Mouse (Mus musculus) forebrain, embryonic 12.5 days (tissue): ENCODE results near the gene Shisa4. TPM values are rescaled to one million over a fixed set of nuclear protein-coding genes. Genes with fewer than 3 reads are reported as not detected.

Experiments used
- ATAC-seq: fragments of 200-750 bp; cut with Nextera tagmentation; 2 replicates; pipeline ENCODE4 v1.8.0; 2017; ENCODE audit warnings: moderate TSS enrichment; ENCODE audit not compliant: low FRiP score
- H3K27ac ChIP-seq: fragments of 300-500 bp; sonication (generic); 2 replicates; pipeline ENCODE4 v1.5.1; 2016; ENCODE audit warnings: mild to moderate bottlenecking
- H3K27me3 ChIP-seq: fragments of 300-500 bp; sonication (generic); 2 replicates; pipeline ENCODE4 v1.6.1; 2016; ENCODE audit warnings: mild to moderate bottlenecking
- H3K36me3 ChIP-seq: fragments of 300-500 bp; sonication (generic); replicated peaks from 2 replicates; pipeline ENCODE4 v1.6.1; 2016; ENCODE audit warnings: mild to moderate bottlenecking
- H3K4me1 ChIP-seq: fragments of 300-500 bp; sonication (generic); 2 replicates; pipeline ENCODE4 v1.6.1; 2016
- H3K4me2 ChIP-seq: fragments of 300-500 bp; sonication (generic); 2 replicates; pipeline ENCODE4 v1.6.1; 2016; ENCODE audit warnings: mild to moderate bottlenecking, moderate library complexity
- H3K4me3 ChIP-seq: fragments of 300-500 bp; sonication (generic); replicated peaks from 2 replicates; pipeline ENCODE4 v1.5.1; 2016; ENCODE audit warnings: mild to moderate bottlenecking
- H3K9ac ChIP-seq: fragments of 300-500 bp; sonication (generic); 2 replicates; pipeline ENCODE4 v1.6.1; 2016; ENCODE audit warnings: mild to moderate bottlenecking
- H3K9me3 ChIP-seq: fragments of 300-500 bp; sonication (generic); 2 replicates; pipeline ENCODE4 v1.6.1; 2016
- WGBS: fragments of 180-500 bp; shearing (Covaris S2); methylation state at CpG from one replicate; pipeline ENCODE4 v1.1.7; 2016; 5-methylcytosine and 5-hydroxymethylcytosine counted together
- polyA plus RNA-seq: library from polyadenylated mRNA; unstranded; fragments of >200 nt; fragmentation: Nextera tagmentation; extraction: Ambion mirVana; gene quantifications from 2 replicates; pipeline ENCODE4 v1.2.1, GENCODE M21; 2016

The Shisa4 gene
- polyA plus RNA-seq, 1 experiment from 2014 or later, result 67.3 TPM

- no peak overlapping the region for H3K9ac ChIP-seq
- H3K4me3 ChIP-seq, result no peak overlapping the region
- H3K27ac ChIP-seq, result peak overlapping the region; percentile 46; the same call in 1 of the 2 replicates
- no peak overlapping the region for H3K4me2 ChIP-seq
- no peaks in the 10 kb centered on the region for H3K27me3 ChIP-seq
- no peak for ATAC-seq
- H3K4me1 ChIP-seq, result peaks cover 1% of the 10 kb centered on the region
- peaks cover 37% of the 10 kb centered on the region for H3K36me3 ChIP-seq
- no peaks in the 10 kb centered on the region for H3K9me3 ChIP-seq
- 83% methylated on average over 15 of the region's 15 CpGs for WGBS
Measured at GRCm38 (mm10) chr1:135380071-135380991, 5.3 kb upstream of the Shisa4 start.

- no peak overlapping the region for H3K4me3 ChIP-seq
- no peaks in the 10 kb centered on the region for H3K9me3 ChIP-seq
- peaks cover 24% of the 10 kb centered on the region for H3K36me3 ChIP-seq
- H3K27ac ChIP-seq, result no peak overlapping the region
- WGBS, result 75% methylated on average over 2 of the region's 2 CpGs
- H3K4me1 ChIP-seq, result peaks cover 10% of the 10 kb centered on the region
- H3K27me3 ChIP-seq, result no peaks in the 10 kb centered on the region
- ATAC-seq, result no peak
- H3K4me2 ChIP-seq, result no peak overlapping the region
- no peak overlapping the region for H3K9ac ChIP-seq
Measured at GRCm38 (mm10) chr1:135379048-135379447, 4.0 kb upstream of the Shisa4 start.

- H3K27ac ChIP-seq, result no peak overlapping the region
- no peak for ATAC-seq
- H3K4me3 ChIP-seq, result no peak overlapping the region
- H3K9me3 ChIP-seq, result no peaks in the 10 kb centered on the region
- no peak overlapping the region for H3K9ac ChIP-seq
- peaks cover 19% of the 10 kb centered on the region for H3K36me3 ChIP-seq
- no peaks in the 10 kb centered on the region for H3K27me3 ChIP-seq
- 68% methylated on average over 9 of the region's 9 CpGs for WGBS
- peaks cover 13% of the 10 kb centered on the region for H3K4me1 ChIP-seq
- no peak overlapping the region for H3K4me2 ChIP-seq
Measured at GRCm38 (mm10) chr1:135378576-135378975, 3.5 kb upstream of the Shisa4 start.

- Histone ChIP-seq H3K9ac (peak overlapping the region; percentile 86), H3K4me1 (peaks cover 35% of the 10 kb centered on the region), H3K36me3 (no peaks in the 10 kb centered on the region; the same call in none of the 2 replicates), H3K4me3 (peak overlapping the region; percentile 66), H3K4me2 (peak overlapping the region; percentile 77), H3K9me3 (no peaks in the 10 kb centered on the region), H3K27ac (peak overlapping the region; percentile 65), H3K27me3 (peaks cover 3% of the 10 kb centered on the region)
- ATAC-seq, result 0 out of 2 replicates have a peak, but pooled peaks have one; percentile 18
- WGBS, result 2% methylated on average over 19 of the region's 19 CpGs
Measured at GRCm38 (mm10) chr1:135374175-135374867, 716 bp downstream of the Shisa4 start.

GRCm38 (mm10) chr1:135373171-135373677 lies 1.8 kb downstream of the Shisa4 start:
- ATAC-seq, result no peak
- no peaks in the 10 kb centered on the region for H3K9me3 ChIP-seq
- H3K36me3 ChIP-seq, result no peaks in the 10 kb centered on the region; the same call in none of the 2 replicates
- peaks cover 6% of the 10 kb centered on the region for H3K27me3 ChIP-seq
- peak overlapping the region; percentile 26 for H3K4me3 ChIP-seq
- WGBS, result 62% methylated on average over 4 of the region's 4 CpGs
- peak overlapping the region; percentile 30 for H3K9ac ChIP-seq
- peak overlapping the region; percentile 77 for H3K4me2 ChIP-seq
- H3K4me1 ChIP-seq, result peaks cover 46% of the 10 kb centered on the region
- H3K27ac ChIP-seq, result peak overlapping the region; percentile 60

- Histone ChIP-seq H3K36me3 (no peaks in the 10 kb centered on the region; the same call in none of the 2 replicates), H3K27ac (no peak overlapping the region), H3K9me3 (no peaks in the 10 kb centered on the region), H3K27me3 (peaks cover 6% of the 10 kb centered on the region), H3K4me1 (peaks cover 40% of the 10 kb centered on the region), H3K4me2 (peak overlapping the region; percentile 71; the same call in 1 of the 2 replicates), H3K4me3 (no peak overlapping the region), H3K9ac (no peak overlapping the region)
- WGBS, result 91% methylated on average over 5 of the region's 5 CpGs
- no peak; the same call in 1 of the 2 replicates for ATAC-seq
Measured at GRCm38 (mm10) chr1:135369415-135369814, 5.6 kb downstream of the Shisa4 start.

- Histone ChIP-seq H3K4me2 (peak overlapping the region; percentile 71), H3K36me3 (no peaks in the 10 kb centered on the region; the same call in none of the 2 replicates), H3K9ac (peak overlapping the region; percentile 63; the same call in 1 of the 2 replicates), H3K9me3 (no peaks in the 10 kb centered on the region), H3K27ac (no peak overlapping the region), H3K4me1 (peaks cover 35% of the 10 kb centered on the region), H3K27me3 (peaks cover 6% of the 10 kb centered on the region), H3K4me3 (peak overlapping the region; percentile 41)
- no peak for ATAC-seq
- 9% methylated on average over 14 of the region's 14 CpGs for WGBS
Measured at GRCm38 (mm10) chr1:135368982-135369381, 6.1 kb downstream of the Shisa4 start.

GRCm38 (mm10) chr1:135368245-135368644 lies 6.8 kb downstream of the Shisa4 start:
- peak; percentile 73 for ATAC-seq
- Histone ChIP-seq H3K4me3 (peak overlapping the region; percentile 41), H3K27ac (no peak overlapping the region), H3K4me1 (peaks cover 29% of the 10 kb centered on the region), H3K9ac (peak overlapping the region; percentile 63), H3K9me3 (no peaks in the 10 kb centered on the region), H3K4me2 (peak overlapping the region; percentile 71), H3K27me3 (peaks cover 6% of the 10 kb centered on the region), H3K36me3 (no peaks in the 10 kb centered on the region; the same call in none of the 2 replicates)
- WGBS, result 1% methylated on average over 20 of the region's 20 CpGs

GRCm38 (mm10) chr1:135367595-135367994 lies 7.4 kb downstream of the Shisa4 start:
- Histone ChIP-seq H3K27ac (no peak overlapping the region), H3K4me3 (no peak overlapping the region), H3K4me2 (no peak overlapping the region), H3K27me3 (peaks cover 6% of the 10 kb centered on the region), H3K36me3 (no peaks in the 10 kb centered on the region; the same call in none of the 2 replicates), H3K9me3 (no peaks in the 10 kb centered on the region), H3K9ac (no peak overlapping the region), H3K4me1 (peaks cover 23% of the 10 kb centered on the region)
- WGBS, result 78% methylated on average over 8 of the region's 8 CpGs
- no peak for ATAC-seq

GRCm38 (mm10) chr1:135367005-135367404 lies 8.0 kb downstream of the Shisa4 start:
- Histone ChIP-seq H3K27me3 (peaks cover 6% of the 10 kb centered on the region), H3K36me3 (no peaks in the 10 kb centered on the region; the same call in 1 of the 2 replicates), H3K4me3 (no peak overlapping the region), H3K9ac (no peak overlapping the region), H3K9me3 (no peaks in the 10 kb centered on the region), H3K4me1 (peaks cover 17% of the 10 kb centered on the region), H3K4me2 (no peak overlapping the region), H3K27ac (no peak overlapping the region)
- 83% methylated on average over 7 of the region's 7 CpGs for WGBS
- no peak for ATAC-seq

- Histone ChIP-seq H3K27ac (no peak overlapping the region), H3K4me3 (no peak overlapping the region), H3K4me2 (no peak overlapping the region), H3K4me1 (peaks cover 14% of the 10 kb centered on the region), H3K36me3 (no peaks in the 10 kb centered on the region; the same call in 1 of the 2 replicates), H3K9me3 (no peaks in the 10 kb centered on the region), H3K9ac (no peak overlapping the region), H3K27me3 (peaks cover 6% of the 10 kb centered on the region)
- ATAC-seq, result no peak
Measured at GRCm38 (mm10) chr1:135366380-135366779, 8.7 kb downstream of the Shisa4 start.

- ATAC-seq, result no peak
- Histone ChIP-seq H3K9me3 (no peaks in the 10 kb centered on the region), H3K27me3 (no peaks in the 10 kb centered on the region), H3K4me3 (no peak overlapping the region), H3K36me3 (no peaks in the 10 kb centered on the region), H3K4me1 (peaks cover 2% of the 10 kb centered on the region), H3K9ac (no peak overlapping the region), H3K4me2 (no peak overlapping the region), H3K27ac (no peak overlapping the region)
- WGBS, result 91% methylated on average over 8 of the region's 8 CpGs
Measured at GRCm38 (mm10) chr1:135363446-135363845, 11.6 kb downstream of the Shisa4 start.
